Mouse (Mus musculus) CH12.LX (cell line): Measurements from ENCODE around the gene Nfatc2ip. TPM values are rescaled to one million over a fixed set of nuclear protein-coding genes. Genes with fewer than 3 reads are reported as not detected.

Experiments used
- DNase-seq: peaks from one replicate; pipeline ENCODE4 v3.0.0-alpha.2; 2013; ENCODE audit errors: extremely low read depth
- H3K27ac ChIP-seq: 2 replicates; pipeline ENCODE4 v1.5.1; 2012; ENCODE audit warnings: low read depth, mild to moderate bottlenecking, control low read depth, moderate library complexity; ENCODE audit not compliant: insufficient read depth
- H3K27me3 ChIP-seq: replicated peaks from 2 replicates; pipeline ENCODE3; 2012; ENCODE audit warnings: inconsistent platforms
- H3K36me3 ChIP-seq, 2 experiments: replicated peaks in 1 of 2; 2 replicates each; pipeline versions ENCODE3 to v1.6.1; 2012; ENCODE audit warnings: inconsistent platforms in 1 of 2, low read length in 1 of 2, mild to moderate bottlenecking in 1 of 2, mixed read lengths in 1 of 2, moderate library complexity in 1 of 2; ENCODE audit not compliant: control insufficient read depth in 1 of 2, insufficient read depth in 1 of 2
- H3K4me1 ChIP-seq, 2 experiments: 2 replicates each; pipeline ENCODE4 v1.6.1; 2012; ENCODE audit warnings: inconsistent platforms in 1 of 2, moderate library complexity in 1 of 2; ENCODE audit not compliant: insufficient read depth in 2 of 2, control insufficient read depth in 1 of 2
- H3K4me2 ChIP-seq: 2 replicates; pipeline ENCODE4 v1.6.1; 2012; ENCODE audit warnings: low read depth, mild to moderate bottlenecking, control low read depth; ENCODE audit not compliant: poor library complexity, insufficient read depth, severe bottlenecking
- H3K4me3 ChIP-seq, 3 experiments: fragments of 150-350 bp in 1 of 3; sonication (generic) in 1 of 3; replicated peaks in 1 of 3; 2 replicates each; pipeline versions ENCODE3 to v1.5.1; 2011 to 2012; ENCODE audit warnings: low read depth in 2 of 3, low read length in 2 of 3, mild to moderate bottlenecking in 2 of 3, moderate library complexity in 2 of 3, control low read depth in 1 of 3, improper control_type of control experiment in 1 of 3, inconsistent platforms in 1 of 3, mixed read lengths in 1 of 3; ENCODE audit not compliant: poor library complexity in 1 of 3
- H3K79me2 ChIP-seq: replicated peaks from 2 replicates; pipeline ENCODE4 v1.6.1; 2012; ENCODE audit warnings: mild to moderate bottlenecking, moderate library complexity; ENCODE audit not compliant: control insufficient read depth, poor library complexity, insufficient read depth, severe bottlenecking; ENCODE audit errors: extremely low read depth
- H3K9ac ChIP-seq: 2 replicates; pipeline ENCODE4 v1.6.1; 2012; ENCODE audit warnings: low read depth, mild to moderate bottlenecking, control low read depth, moderate library complexity; ENCODE audit not compliant: insufficient read depth
- H3K9me3 ChIP-seq: replicated peaks from 2 replicates; pipeline ENCODE3; 2012; ENCODE audit warnings: low read length, inconsistent platforms, mixed read lengths
- CHD1 ChIP-seq: IDR thresholded peaks from 2 replicates; pipeline ENCODE4 v1.6.1; 2012; ENCODE audit warnings: low read depth, low read length, improper control_type of control experiment, inconsistent platforms
- CHD2 ChIP-seq: IDR thresholded peaks from 2 replicates; pipeline ENCODE4 v1.6.1; 2011; ENCODE audit warnings: low read length, improper control_type of control experiment
- E2F4 ChIP-seq: IDR thresholded peaks from 2 replicates; pipeline ENCODE4 v1.6.1; 2011; ENCODE audit warnings: low read depth, low read length, improper control_type of control experiment; ENCODE audit not compliant: insufficient replicate concordance
- EP300 ChIP-seq: IDR thresholded peaks from 2 replicates; pipeline ENCODE4 v1.6.1; 2011; ENCODE audit warnings: low read length, improper control_type of control experiment
- GABPA ChIP-seq: IDR thresholded peaks from 2 replicates; pipeline ENCODE4 v1.6.1; 2012; ENCODE audit warnings: low read depth, low read length, improper control_type of control experiment, inconsistent platforms; ENCODE audit not compliant: insufficient replicate concordance
- JUN ChIP-seq: IDR thresholded peaks from 2 replicates; pipeline ENCODE4 v1.6.1; 2011; ENCODE audit warnings: low read depth, mild to moderate bottlenecking, low read length, improper control_type of control experiment, moderate library complexity; ENCODE audit not compliant: insufficient read depth
- KAT2A ChIP-seq: IDR thresholded peaks from 2 replicates; pipeline ENCODE4 v1.6.1; 2012; ENCODE audit warnings: low read length, improper control_type of control experiment, inconsistent platforms; ENCODE audit not compliant: insufficient replicate concordance
- MAFK ChIP-seq: IDR thresholded peaks from 2 replicates; pipeline ENCODE4 v1.6.1; 2011; ENCODE audit warnings: low read length, improper control_type of control experiment; ENCODE audit not compliant: insufficient replicate concordance
- MAX ChIP-seq: IDR thresholded peaks from 2 replicates; pipeline ENCODE4 v1.6.1; 2011; ENCODE audit warnings: low read length, improper control_type of control experiment
- MAZ ChIP-seq: IDR thresholded peaks from 2 replicates; pipeline ENCODE4 v1.6.1; 2012; ENCODE audit warnings: low read depth, mild to moderate bottlenecking, inconsistent platforms, low read length, improper control_type of control experiment, moderate library complexity
- MEF2A ChIP-seq: IDR thresholded peaks from 2 replicates; pipeline ENCODE4 v1.6.1; 2014; ENCODE audit warnings: low read depth, mild to moderate bottlenecking, inconsistent platforms, low read length, improper control_type of control experiment, borderline replicate concordance
- NELFE ChIP-seq: IDR thresholded peaks from 2 replicates; pipeline ENCODE4 v1.6.1; 2011; ENCODE audit warnings: low read depth, low read length, improper control_type of control experiment
- RAD21 ChIP-seq: IDR thresholded peaks from 2 replicates; pipeline ENCODE4 v1.6.1; 2011; ENCODE audit warnings: low read depth, mild to moderate bottlenecking, low read length, improper control_type of control experiment, moderate library complexity
- SMC3 ChIP-seq: IDR thresholded peaks from 2 replicates; pipeline ENCODE4 v1.6.1; 2011; ENCODE audit warnings: low read depth, low read length, improper control_type of control experiment
- ZKSCAN1 ChIP-seq: IDR thresholded peaks from 2 replicates; pipeline ENCODE4 v1.6.1; 2012; ENCODE audit warnings: low read depth, inconsistent platforms, low read length, improper control_type of control experiment, borderline replicate concordance
- ZMIZ1 ChIP-seq: IDR thresholded peaks from 2 replicates; pipeline ENCODE4 v1.6.1; 2012; ENCODE audit warnings: low read depth, mild to moderate bottlenecking, inconsistent platforms, low read length, improper control_type of control experiment
- ZNF384 ChIP-seq: IDR thresholded peaks from 2 replicates; pipeline ENCODE4 v1.6.1; 2012; ENCODE audit warnings: low read depth, low read length, improper control_type of control experiment, inconsistent platforms
- dilution Hi-C: fragments of 300-500 bp; cut with MboI; formaldehyde crosslinking; loops from 2 replicates; pipeline ENCODE4 v1.14.3; 2020; ENCODE audit warnings: low sequenced_read_pairs; ENCODE audit not compliant: extremely low pct_unique_long_range_greater_than_20kb, extremely low pct_ligation_motif_present
- in situ Hi-C: fragments of 300-500 bp; cut with MboI; formaldehyde crosslinking; loops from 3 replicates; pipeline ENCODE4 v1.14.3; 2019; ENCODE audit warnings: low sequenced_read_pairs, low pct_ligation_motif_present, low pct_unique_long_range_greater_than_20kb, mixed read lengths
- polyA plus RNA-seq: library from polyadenylated mRNA; unstranded; fragments of >175 nt; gene quantifications from 2 replicates; pipeline ENCODE4 v1.2.1, GENCODE M21; 2012; ENCODE audit warnings: low read depth; ENCODE audit not compliant: insufficient read length
- total RNA-seq, 2 experiments: library from RNA; depleted of rRNA; stranded (reverse); fragments of 300-350 nt in 1 of 2; fragments of >200 nt in 1 of 2; gene quantifications; 2 replicates each; pipeline ENCODE4 v1.2.3; 2012 to 2014

The Nfatc2ip gene
- total and polyA plus RNA-seq, 3 experiments = 7.8 to 15.0 (median 13.9) TPM

DNA sequence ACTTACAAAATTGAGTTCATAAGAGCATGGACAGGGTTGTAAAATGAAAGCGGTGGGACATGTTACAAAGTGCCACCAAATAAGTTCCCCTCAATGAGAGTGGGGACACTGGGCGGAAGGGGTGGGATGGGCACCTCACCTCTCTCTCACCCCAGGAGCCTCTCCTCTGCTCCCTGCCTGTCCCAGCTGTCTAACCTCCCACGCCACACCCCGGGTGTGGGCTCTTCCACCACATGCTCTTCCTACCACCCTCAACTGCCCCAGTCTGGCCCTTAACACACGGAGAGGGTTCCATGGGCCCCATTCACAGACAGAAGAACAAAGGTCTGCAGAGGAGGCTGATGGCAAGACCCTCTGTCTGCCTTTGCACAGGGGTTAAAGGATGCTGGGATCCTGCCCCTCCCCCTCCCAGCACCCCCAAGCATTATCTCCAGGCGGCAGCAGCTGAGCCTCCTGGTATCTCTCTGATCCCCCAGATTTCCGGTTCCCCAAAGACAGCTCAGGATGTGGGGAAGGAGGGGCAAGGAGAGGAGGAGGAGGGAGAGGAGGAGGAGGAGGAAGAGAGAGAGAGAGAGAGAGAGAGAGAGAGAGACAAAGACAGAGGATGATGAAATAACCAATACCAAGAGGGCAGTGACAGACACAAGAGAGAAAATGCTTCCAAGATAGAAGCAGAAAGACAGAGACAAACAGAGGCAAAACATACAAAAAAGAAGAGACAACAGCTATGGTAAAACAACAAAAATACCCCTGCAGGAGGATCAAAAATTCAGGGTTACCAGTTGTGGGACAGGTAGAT is 39.5 kb downstream of the Nfatc2ip start:
- Histone ChIP-seq H3K27ac (no peak overlapping the region), H3K36me3 (no peaks in the 10 kb centered on the region), H3K9ac (no peak overlapping the region)
- in situ Hi-C loops = loop anchor here (25.0 kb wide), 1 partner anchor 95 kb away; the partner anchor contains the start of gene Sbk1
- DNase-seq = no peak
- TF ChIP-seq KAT2A (no peak), E2F4 (no peak)
- TF ChIP-seq, all 38 proteins: peak for 0
- H3K9me3 ChIP-seq = no peaks in the 10 kb centered on the region
- H3K27me3 ChIP-seq = no peaks in the 10 kb centered on the region
- peaks cover 0 to 7% of the 10 kb centered on the region in 2 experiments; a peak in 2 of 4 replicates for H3K4me1 ChIP-seq
- H3K4me3 ChIP-seq = no peak overlapping the region
- H3K79me2 ChIP-seq = no peaks in the 10 kb centered on the region
- dilution Hi-C loops = no loop called here
- H3K4me2 ChIP-seq = no peak overlapping the region

DNA sequence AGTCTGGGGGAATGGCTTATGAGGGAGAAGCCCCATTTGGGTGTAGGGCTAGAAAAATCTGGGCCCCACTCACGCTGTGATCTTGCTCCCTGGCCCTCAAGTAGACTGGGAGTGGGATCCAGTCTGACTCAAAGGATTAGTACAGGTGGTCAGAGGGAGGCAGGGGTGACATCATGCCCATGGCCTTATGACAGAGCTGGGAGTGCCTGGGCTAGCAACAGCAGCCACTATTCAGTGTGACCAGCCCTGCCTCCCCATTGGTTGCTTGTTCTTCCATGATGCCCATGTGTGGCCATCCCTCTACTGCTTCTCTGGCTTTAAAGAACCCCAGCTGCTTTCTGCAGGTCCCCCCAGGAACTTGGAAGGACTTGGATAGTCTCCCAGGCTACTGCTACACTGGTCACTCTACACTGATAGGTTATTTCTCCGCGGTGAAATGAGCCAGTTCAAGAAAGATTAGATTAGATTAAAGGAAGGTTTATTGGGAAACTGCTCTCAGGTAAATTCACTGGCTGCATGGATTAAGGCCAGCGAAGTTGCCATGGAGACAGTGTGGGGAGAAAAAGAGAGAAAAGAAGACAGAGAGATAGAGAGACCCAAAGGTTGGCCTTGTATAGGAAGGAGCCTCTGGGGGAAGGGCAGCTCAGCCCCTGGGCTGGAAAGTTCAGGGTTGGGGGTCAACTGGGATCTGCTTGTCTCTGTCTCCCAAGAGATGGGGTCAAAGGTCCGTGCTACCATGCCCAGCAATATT is 40.5 kb downstream of the Nfatc2ip start:
- no peak for DNase-seq
- in situ Hi-C loops (loop anchor here (25.0 kb wide), 1 partner anchor 94 kb away; the partner anchor contains the start of gene Sbk1), dilution Hi-C loops (no loop called here)
- Histone ChIP-seq H3K4me2 (no peak overlapping the region), H3K4me1 (peaks cover 0 to 7% of the 10 kb centered on the region in 2 experiments; a peak in 2 of 4 replicates), H3K4me3 (no peak overlapping the region), H3K27me3 (no peaks in the 10 kb centered on the region), H3K9ac (no peak overlapping the region), H3K9me3 (no peaks in the 10 kb centered on the region), H3K27ac (no peak overlapping the region), H3K79me2 (no peaks in the 10 kb centered on the region), H3K36me3 (no peaks in the 10 kb centered on the region)
- TF ChIP-seq GABPA = no peak
- TF ChIP-seq ZKSCAN1 = no peak
- TF ChIP-seq ZNF384 = no peak
- TF ChIP-seq SMC3 = no peak
- no peak for TF ChIP-seq MEF2A
- TF ChIP-seq ZMIZ1 = no peak
- no peak for TF ChIP-seq E2F4
- TF ChIP-seq NELFE = no peak
- no peak for TF ChIP-seq MAX
- no peak for TF ChIP-seq CHD1
- TF ChIP-seq CHD2 = no peak
- no peak for TF ChIP-seq MAZ
- no peak for TF ChIP-seq EP300
- TF ChIP-seq RAD21 = no peak
- TF ChIP-seq MAFK = no peak
- no peak for TF ChIP-seq JUN
- TF ChIP-seq KAT2A = no peak
